Mouse (Mus musculus) ES-E14 (cell line): Measurements from ENCODE around the gene Glo1.

Source experiments
- CHD2 ChIP-seq: IDR thresholded peaks from 2 replicates; pipeline ENCODE4 v1.6.1; 2014; ENCODE audit warnings: mild to moderate bottlenecking, low read depth, low read length, inconsistent platforms
- HCFC1 ChIP-seq: IDR thresholded peaks from 2 replicates; pipeline ENCODE4 v1.6.1; 2012; ENCODE audit warnings: low read length, inconsistent platforms, borderline replicate concordance; ENCODE audit not compliant: insufficient read depth
- MAFK ChIP-seq: IDR thresholded peaks from 2 replicates; pipeline ENCODE4 v1.6.1; 2014; ENCODE audit warnings: mild to moderate bottlenecking, low read depth, low read length, inconsistent platforms; ENCODE audit not compliant: insufficient read depth
- ZC3H11A ChIP-seq: IDR thresholded peaks from 2 replicates; pipeline ENCODE4 v1.6.1; 2012; ENCODE audit warnings: low read depth, mild to moderate bottlenecking, inconsistent platforms, low read length, borderline replicate concordance
- ZNF384 ChIP-seq: IDR thresholded peaks from 2 replicates; pipeline ENCODE4 v1.6.1; 2012; ENCODE audit warnings: low read depth, low read length, inconsistent platforms

GRCm38 (mm10) chr17:30582313-30582712, 44.4 kb downstream of the Glo1 start:
- TF ChIP-seq ZC3H11A (no peak), MAFK (no peak), HCFC1 (no peak), ZNF384 (no peak), CHD2 (no peak)
